Mouse (Mus musculus): ENCODE measurements around the gene Htra1.

GRCm38 (mm10) chr7:130900233-130900848 lies 35.6 kb upstream of the Htra1 start:
- TF ChIP-seq POLR2A (IDR thresholded peaks at IDR 0.05; ENCODE audit: control insufficient read depth in 1 of 2, insufficient read depth in 1 of 2, low read depth in 1 of 2, low read length in 2 of 2, poor library complexity in 1 of 2) (peak in 1 of 2 experiments; percentile 54; a peak in 2 of 4 replicates), POLR2AphosphoS2 (IDR thresholded peaks at IDR 0.05; ENCODE audit: low read length) (no peak)
